Mouse (Mus musculus): Measurements from ENCODE around the gene Gm6993. TPM values are rescaled to one million over a fixed set of nuclear protein-coding genes. Genes with fewer than 3 reads are reported as not detected.

Gm6993 gene
- polyA plus RNA-seq, 1 experiment, result not detected

GRCm38 (mm10) chr12:31252259-31252658 lies 11.7 kb downstream of the Gm6993 start:
- no peak overlapping the region for H3K27ac ChIP-seq (ENCODE audit: insufficient read depth, low read length)
- H3K36me3 ChIP-seq (ENCODE audit: control insufficient read depth, insufficient read depth, low read length, poor library complexity, severe bottlenecking), result no peaks in the 10 kb centered on the region
- H3K4me3 ChIP-seq (ENCODE audit: low read depth, low read length), result no peak overlapping the region
- no peak overlapping the region for H3K9ac ChIP-seq (ENCODE audit: low read depth, poor library complexity, severe bottlenecking)
- H3K4me1 ChIP-seq (ENCODE audit: control insufficient read depth, insufficient read depth, low read length), result peaks cover 2% of the 10 kb centered on the region
- H3K27me3 ChIP-seq (ENCODE audit: control insufficient read depth, insufficient read depth, low read length, poor library complexity, severe bottlenecking), result no peaks in the 10 kb centered on the region
- no peaks in the 10 kb centered on the region for H3K9me3 ChIP-seq (replicated peaks; ENCODE audit: control insufficient read depth, insufficient read depth, low read length, poor library complexity, severe bottlenecking)
- no peak for TF ChIP-seq CTCF (IDR thresholded peaks at IDR 0.05; ENCODE audit: low read depth, low read length)
- TF ChIP-seq EP300 (IDR thresholded peaks at IDR 0.05; ENCODE audit: insufficient read depth, low read depth, low read length), result no peak
- TF ChIP-seq POLR2A (IDR thresholded peaks at IDR 0.05; ENCODE audit: insufficient read depth, low read length), result no peak

- Histone ChIP-seq H3K27ac (ENCODE audit: insufficient read depth, low read length) (no peak overlapping the region), H3K27me3 (ENCODE audit: control insufficient read depth, insufficient read depth, low read length, poor library complexity, severe bottlenecking) (no peaks in the 10 kb centered on the region), H3K4me1 (ENCODE audit: control insufficient read depth, insufficient read depth, low read length) (peaks cover 2% of the 10 kb centered on the region), H3K9me3 (replicated peaks; ENCODE audit: control insufficient read depth, insufficient read depth, low read length, poor library complexity, severe bottlenecking) (no peaks in the 10 kb centered on the region), H3K4me3 (ENCODE audit: low read depth, low read length) (no peak overlapping the region), H3K9ac (ENCODE audit: low read depth, poor library complexity, severe bottlenecking) (no peak overlapping the region), H3K36me3 (ENCODE audit: control insufficient read depth, insufficient read depth, low read length, poor library complexity, severe bottlenecking) (no peaks in the 10 kb centered on the region)
- TF ChIP-seq CTCF (IDR thresholded peaks at IDR 0.05; ENCODE audit: low read depth, low read length) (no peak), POLR2A (IDR thresholded peaks at IDR 0.05; ENCODE audit: insufficient read depth, low read length) (no peak), EP300 (IDR thresholded peaks at IDR 0.05; ENCODE audit: insufficient read depth, low read depth, low read length) (no peak)
Measured at GRCm38 (mm10) chr12:31254978-31255377, 14.4 kb downstream of the Gm6993 start.

DNA sequence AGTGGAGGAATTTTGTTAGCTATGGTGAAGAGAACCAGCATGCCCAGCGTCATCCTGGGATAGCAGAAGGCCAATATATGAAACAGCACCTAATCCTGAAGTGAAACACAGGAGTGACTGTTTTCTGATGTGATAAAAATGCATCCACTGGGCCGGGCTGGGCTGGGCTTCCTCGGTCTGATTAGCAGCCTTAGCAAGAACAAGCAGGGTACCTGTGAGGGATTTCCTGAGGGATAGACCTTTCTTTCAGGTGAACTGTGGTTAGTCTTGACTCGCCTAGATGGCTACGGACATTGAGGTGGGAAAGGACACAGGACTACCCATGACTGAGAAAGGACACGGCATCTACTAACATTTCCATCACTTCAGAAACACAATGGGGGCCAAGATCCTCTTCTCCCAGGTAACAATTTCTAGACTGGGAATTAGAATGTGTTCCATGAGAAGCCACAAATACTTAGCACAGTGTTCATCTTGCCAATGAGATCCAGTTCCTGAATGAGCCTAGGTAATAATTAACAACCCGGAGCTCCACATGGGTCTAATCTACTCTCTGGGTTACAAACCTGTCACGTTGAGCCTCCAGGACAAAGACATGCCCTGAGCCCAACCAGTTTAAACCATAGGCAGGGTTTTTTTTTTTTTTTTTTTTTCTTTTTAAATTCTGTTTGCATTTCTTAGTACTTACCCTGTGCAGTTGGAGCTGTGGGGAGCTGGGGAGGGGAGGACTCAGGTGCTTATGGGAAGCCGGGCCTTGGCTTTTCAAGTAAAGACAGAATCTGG lies 15.7 kb downstream of the Gm6993 start:
- H3K4me3 ChIP-seq (ENCODE audit: low read depth, low read length), result no peak overlapping the region
- no peaks in the 10 kb centered on the region for H3K36me3 ChIP-seq (ENCODE audit: control insufficient read depth, insufficient read depth, low read length, poor library complexity, severe bottlenecking)
- peaks cover 2% of the 10 kb centered on the region for H3K4me1 ChIP-seq (ENCODE audit: control insufficient read depth, insufficient read depth, low read length)
- H3K27me3 ChIP-seq (ENCODE audit: control insufficient read depth, insufficient read depth, low read length, poor library complexity, severe bottlenecking), result no peaks in the 10 kb centered on the region
- no peak overlapping the region for H3K27ac ChIP-seq (ENCODE audit: insufficient read depth, low read length)
- no peak overlapping the region for H3K9ac ChIP-seq (ENCODE audit: low read depth, poor library complexity, severe bottlenecking)
- no peak for TF ChIP-seq POLR2A (IDR thresholded peaks at IDR 0.05; ENCODE audit: insufficient read depth, low read length)
- no peak for TF ChIP-seq EP300 (IDR thresholded peaks at IDR 0.05; ENCODE audit: insufficient read depth, low read depth, low read length)
- no peak for TF ChIP-seq CTCF (IDR thresholded peaks at IDR 0.05; ENCODE audit: low read depth, low read length)
- no peaks in the 10 kb centered on the region for H3K9me3 ChIP-seq (replicated peaks; ENCODE audit: control insufficient read depth, insufficient read depth, low read length, poor library complexity, severe bottlenecking)

DNA sequence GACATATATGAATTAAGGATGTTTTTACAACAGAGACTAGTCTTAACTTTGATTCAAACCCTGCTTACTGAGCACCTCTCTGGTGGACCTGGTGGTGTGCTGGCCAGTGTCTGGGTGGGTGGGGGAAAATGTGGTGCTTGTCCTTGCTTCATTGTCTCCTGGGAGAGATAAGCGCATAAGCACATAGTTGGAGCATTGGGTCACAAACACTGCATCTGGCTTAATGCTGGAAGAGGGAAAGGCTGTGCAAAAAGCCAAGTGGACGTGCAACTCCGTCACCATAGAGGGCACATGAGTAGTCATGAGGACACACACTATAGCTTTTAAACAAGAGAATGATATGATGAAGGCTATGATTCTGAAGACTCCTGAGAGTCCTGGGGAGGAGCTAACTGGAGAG lies 21.3 kb downstream of the Gm6993 start:
- H3K4me1 ChIP-seq (ENCODE audit: control insufficient read depth, insufficient read depth, low read length), result peaks cover 2% of the 10 kb centered on the region
- H3K9me3 ChIP-seq (replicated peaks; ENCODE audit: control insufficient read depth, insufficient read depth, low read length, poor library complexity, severe bottlenecking), result no peaks in the 10 kb centered on the region
- no peaks in the 10 kb centered on the region; the same call in 1 of the 2 replicates for H3K36me3 ChIP-seq (ENCODE audit: control insufficient read depth, insufficient read depth, low read length, poor library complexity, severe bottlenecking)
- peaks cover 3% of the 10 kb centered on the region; the same call in 1 of the 2 replicates for H3K27me3 ChIP-seq (ENCODE audit: control insufficient read depth, insufficient read depth, low read length, poor library complexity, severe bottlenecking)
- no peak overlapping the region for H3K4me3 ChIP-seq (ENCODE audit: low read depth, low read length)
- TF ChIP-seq POLR2A (IDR thresholded peaks at IDR 0.05; ENCODE audit: insufficient read depth, low read length) (no peak), CTCF (IDR thresholded peaks at IDR 0.05; ENCODE audit: low read depth, low read length) (no peak), EP300 (IDR thresholded peaks at IDR 0.05; ENCODE audit: insufficient read depth, low read depth, low read length) (no peak)
- H3K9ac ChIP-seq (ENCODE audit: low read depth, poor library complexity, severe bottlenecking), result no peak overlapping the region
- H3K27ac ChIP-seq (ENCODE audit: insufficient read depth, low read length), result no peak overlapping the region

DNA sequence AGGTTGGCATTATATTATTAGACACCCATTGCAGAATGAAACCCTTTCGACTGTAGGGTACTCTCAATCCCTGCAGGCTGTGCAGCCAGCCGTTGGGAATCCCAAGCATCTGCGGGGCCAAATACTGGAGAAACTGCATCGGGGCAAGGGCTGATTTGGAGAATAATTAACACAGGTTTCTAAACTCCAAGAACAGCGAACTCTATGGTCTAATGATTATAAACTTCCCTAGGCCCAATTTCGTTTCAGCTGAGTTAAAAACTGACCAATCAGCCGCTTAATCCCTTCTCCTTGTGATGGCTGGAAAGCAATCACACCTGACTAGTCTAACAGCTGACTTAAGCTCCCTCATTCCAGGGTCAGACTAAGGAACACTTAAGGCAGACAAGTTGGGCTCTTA lies 23.4 kb downstream of the Gm6993 start:
- Histone ChIP-seq H3K27me3 (ENCODE audit: control insufficient read depth, insufficient read depth, low read length, poor library complexity, severe bottlenecking) (peaks cover 4% of the 10 kb centered on the region; the same call in 1 of the 2 replicates), H3K9me3 (replicated peaks; ENCODE audit: control insufficient read depth, insufficient read depth, low read length, poor library complexity, severe bottlenecking) (no peaks in the 10 kb centered on the region), H3K36me3 (ENCODE audit: control insufficient read depth, insufficient read depth, low read length, poor library complexity, severe bottlenecking) (peaks cover 8% of the 10 kb centered on the region), H3K4me3 (ENCODE audit: low read depth, low read length) (no peak overlapping the region), H3K4me1 (ENCODE audit: control insufficient read depth, insufficient read depth, low read length) (peaks cover 4% of the 10 kb centered on the region), H3K27ac (ENCODE audit: insufficient read depth, low read length) (no peak overlapping the region), H3K9ac (ENCODE audit: low read depth, poor library complexity, severe bottlenecking) (0 out of 2 replicates have a peak overlapping the region, but pooled peaks have one; percentile 86)
- no peak for TF ChIP-seq POLR2A (IDR thresholded peaks at IDR 0.05; ENCODE audit: insufficient read depth, low read length)
- TF ChIP-seq CTCF (IDR thresholded peaks at IDR 0.05; ENCODE audit: low read depth, low read length), result no peak
- no peak for TF ChIP-seq EP300 (IDR thresholded peaks at IDR 0.05; ENCODE audit: insufficient read depth, low read depth, low read length)

Measured in ES-Bruce4 (cell line).